Mouse (Mus musculus) intestine, postnatal 0 days (tissue): Measurements from ENCODE around the gene Ctnna3. TPM values are rescaled to one million over a fixed set of nuclear protein-coding genes. Genes with fewer than 3 reads are reported as not detected.
A peak's percentile ranks its signal among the peaks of the same experiment; 100 is the strongest.

Source experiments
- ATAC-seq: fragments of 200-750 bp; cut with Nextera tagmentation; 2 replicates; pipeline ENCODE4 v1.8.0; 2017; ENCODE audit warnings: mild to moderate bottlenecking, moderate TSS enrichment, moderate library complexity
- H3K27ac ChIP-seq: fragments of 300-500 bp; sonication (generic); 2 replicates; pipeline ENCODE4 v1.5.1; 2014; ENCODE audit warnings: mild to moderate bottlenecking, low read depth, low read length, moderate library complexity
- H3K27me3 ChIP-seq: fragments of 300-500 bp; sonication (generic); replicated peaks from 2 replicates; pipeline ENCODE4 v1.6.1; 2014; ENCODE audit warnings: low read length, mixed read lengths; ENCODE audit not compliant: control insufficient read depth, insufficient read depth
- H3K36me3 ChIP-seq: fragments of 300-500 bp; sonication (generic); 2 replicates; pipeline ENCODE4 v1.6.1; 2014; ENCODE audit warnings: mild to moderate bottlenecking, moderate library complexity; ENCODE audit not compliant: control insufficient read depth, insufficient read depth
- H3K4me1 ChIP-seq: fragments of 300-500 bp; sonication (generic); replicated peaks from 2 replicates; pipeline ENCODE4 v1.6.1; 2014; ENCODE audit warnings: antibody characterized with exemption, low read length, mixed read lengths; ENCODE audit not compliant: control insufficient read depth, insufficient read depth
- H3K4me2 ChIP-seq: fragments of 300-500 bp; sonication (generic); replicated peaks from 2 replicates; pipeline ENCODE4 v1.6.1; 2014; ENCODE audit warnings: low read depth, mild to moderate bottlenecking, moderate library complexity
- H3K4me3 ChIP-seq: fragments of 300-500 bp; sonication (generic); 2 replicates; pipeline ENCODE4 v1.5.1; 2014; ENCODE audit warnings: low read depth, low read length
- H3K9ac ChIP-seq: fragments of 300-500 bp; sonication (generic); 2 replicates; pipeline ENCODE4 v1.6.1; 2014; ENCODE audit warnings: mild to moderate bottlenecking, low read depth, low read length
- H3K9me3 ChIP-seq: fragments of 300-500 bp; sonication (generic); 2 replicates; pipeline ENCODE4 v1.6.1; 2016; ENCODE audit warnings: mixed run types; ENCODE audit not compliant: control insufficient read depth
- CTCF ChIP-seq: sonication (generic); IDR thresholded peaks from 2 replicates; pipeline ENCODE4 v1.5.1; 2016; ENCODE audit warnings: low read depth, mild to moderate bottlenecking, control low read depth, antibody characterized with exemption, moderate library complexity
- WGBS: fragments of 180-500 bp; shearing (Covaris S2); extraction: QIAGEN DNeasy Blood & Tissue Kit; methylation state at CpG from one replicate; pipeline ENCODE4 v1.1.7; 2014; 5-methylcytosine and 5-hydroxymethylcytosine counted together
- polyA plus RNA-seq: library from polyadenylated mRNA; unstranded; fragments of >200 nt; fragmentation: Nextera tagmentation; extraction: Ambion mirVana; gene quantifications from 2 replicates; pipeline ENCODE4 v1.2.1, GENCODE M21; 2015

Gene Ctnna3
- polyA plus RNA-seq, 1 experiment from 2014 or later, result 0.33 TPM

DNA sequence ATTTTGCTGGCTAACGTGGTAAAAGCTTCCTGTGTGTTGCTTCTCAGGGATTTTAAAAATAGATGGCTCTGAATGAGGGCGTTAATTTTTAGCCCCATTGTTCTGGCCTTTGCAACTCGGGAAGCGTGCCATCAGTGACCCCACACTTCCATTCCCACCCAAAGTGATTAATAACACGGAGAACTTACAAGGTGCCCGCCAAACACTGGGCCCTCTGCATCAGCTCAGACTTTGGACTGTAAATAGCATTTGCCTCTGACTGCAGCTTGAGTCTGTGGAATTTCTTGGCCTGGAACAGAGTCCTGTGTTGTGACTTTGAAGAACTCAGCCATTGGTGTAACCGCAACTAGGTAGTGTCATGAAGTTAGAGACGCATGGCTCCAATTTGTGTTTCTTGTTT is 521.0 kb downstream of the Ctnna3 start:
- H3K27ac ChIP-seq, result no peak overlapping the region
- H3K9ac ChIP-seq, result no peak overlapping the region
- H3K4me2 ChIP-seq, result no peak overlapping the region
- WGBS, result 48% methylated on average over 8 of the region's 8 CpGs
- no peaks in the 10 kb centered on the region for H3K36me3 ChIP-seq
- H3K27me3 ChIP-seq, result no peaks in the 10 kb centered on the region
- H3K4me1 ChIP-seq, result no peaks in the 10 kb centered on the region
- no peak for TF ChIP-seq CTCF
- H3K4me3 ChIP-seq, result no peak overlapping the region
- no peaks in the 10 kb centered on the region for H3K9me3 ChIP-seq
- no peak for ATAC-seq

DNA sequence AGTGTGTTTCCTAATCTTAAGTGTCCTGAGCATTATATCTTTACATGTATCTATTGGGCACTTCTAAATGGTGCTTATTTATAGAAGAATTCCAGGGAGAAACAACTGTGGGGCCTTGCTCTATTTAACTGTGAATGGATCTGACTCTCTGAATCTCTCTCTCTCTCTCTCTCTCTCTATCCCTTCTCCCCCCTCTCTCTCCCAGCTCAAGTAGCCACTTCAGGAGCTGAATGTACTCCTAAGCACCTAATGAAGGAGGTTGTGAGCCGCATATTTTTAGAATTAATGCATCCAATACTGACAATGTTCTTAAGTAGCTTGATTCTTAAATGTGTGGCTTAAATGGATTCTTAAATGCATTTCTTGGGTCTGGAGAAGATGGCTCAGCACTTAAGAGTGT is 521.6 kb downstream of the Ctnna3 start:
- no peaks in the 10 kb centered on the region for H3K9me3 ChIP-seq
- H3K27ac ChIP-seq, result no peak overlapping the region
- H3K4me1 ChIP-seq, result no peaks in the 10 kb centered on the region
- H3K4me2 ChIP-seq, result no peak overlapping the region
- WGBS, result 89% methylated on average over 1 of the region's 1 CpGs
- no peaks in the 10 kb centered on the region for H3K36me3 ChIP-seq
- ATAC-seq, result no peak
- H3K9ac ChIP-seq, result no peak overlapping the region
- H3K27me3 ChIP-seq, result no peaks in the 10 kb centered on the region
- no peak overlapping the region for H3K4me3 ChIP-seq
- no peak for TF ChIP-seq CTCF

DNA sequence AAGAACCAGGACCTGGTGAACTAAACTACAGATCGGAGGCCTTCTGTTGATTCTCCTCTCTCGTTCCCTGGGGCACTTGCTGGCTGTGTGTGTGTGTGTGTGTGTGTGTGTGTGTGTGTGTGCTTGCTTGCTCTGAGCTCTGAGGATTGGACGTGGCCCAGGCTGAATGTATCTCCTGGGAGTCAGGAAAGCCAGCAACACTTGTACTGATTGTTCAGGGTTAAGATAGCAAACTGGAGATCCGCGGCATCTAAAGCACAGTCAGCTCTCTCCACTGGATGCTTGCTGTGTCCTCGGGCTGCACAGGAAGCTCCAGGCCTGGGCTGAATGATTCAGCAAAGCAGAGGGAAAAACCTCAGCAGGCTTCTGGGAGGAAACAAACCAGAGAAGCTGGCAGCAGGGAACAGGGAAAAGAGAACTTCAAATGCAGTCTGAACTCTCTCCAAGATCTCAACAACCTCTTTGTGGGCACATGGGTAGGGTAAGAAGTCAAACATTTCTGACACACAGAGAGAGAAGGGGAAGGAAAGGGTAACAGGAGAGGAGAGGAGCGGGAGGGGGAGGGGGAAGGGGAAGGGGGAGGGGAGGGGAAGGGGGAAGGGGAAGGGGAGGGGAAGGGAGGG is 524.5 kb downstream of the Ctnna3 start:
- TF ChIP-seq CTCF, result no peak
- no peak overlapping the region for H3K4me3 ChIP-seq
- H3K4me1 ChIP-seq, result no peaks in the 10 kb centered on the region
- no peaks in the 10 kb centered on the region for H3K27me3 ChIP-seq
- no peak overlapping the region for H3K4me2 ChIP-seq
- no peak overlapping the region for H3K27ac ChIP-seq
- no peaks in the 10 kb centered on the region for H3K36me3 ChIP-seq
- H3K9ac ChIP-seq, result no peak overlapping the region
- WGBS, result 22% methylated on average over 6 of the region's 7 CpGs
- H3K9me3 ChIP-seq, result no peaks in the 10 kb centered on the region
- ATAC-seq, result no peak

DNA sequence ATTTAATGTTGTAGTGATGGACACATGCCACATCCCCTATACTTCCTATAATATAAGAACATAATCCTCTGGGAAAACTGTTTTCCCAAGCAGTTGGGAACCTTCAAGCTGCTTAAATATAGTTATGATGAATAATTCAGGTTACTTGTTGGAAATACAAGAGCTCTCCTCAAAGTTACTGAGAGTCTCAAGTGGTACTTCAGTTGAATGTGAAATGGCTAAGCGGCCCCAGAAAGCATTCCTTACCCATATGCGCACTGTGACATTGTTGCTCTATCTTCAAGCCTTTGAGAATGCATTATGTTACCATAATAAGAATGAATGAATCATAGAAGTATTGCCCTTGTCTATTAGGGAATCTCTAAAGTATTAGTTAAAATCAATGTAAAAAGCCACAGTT is 542.4 kb downstream of the Ctnna3 start:
- no peak for TF ChIP-seq CTCF
- 84% methylated on average over 2 of the region's 2 CpGs for WGBS
- Histone ChIP-seq H3K9ac (no peak overlapping the region), H3K9me3 (no peaks in the 10 kb centered on the region), H3K36me3 (no peaks in the 10 kb centered on the region), H3K27me3 (no peaks in the 10 kb centered on the region), H3K4me1 (no peaks in the 10 kb centered on the region), H3K4me2 (no peak overlapping the region), H3K27ac (no peak overlapping the region), H3K4me3 (no peak overlapping the region)
- ATAC-seq, result no peak

DNA sequence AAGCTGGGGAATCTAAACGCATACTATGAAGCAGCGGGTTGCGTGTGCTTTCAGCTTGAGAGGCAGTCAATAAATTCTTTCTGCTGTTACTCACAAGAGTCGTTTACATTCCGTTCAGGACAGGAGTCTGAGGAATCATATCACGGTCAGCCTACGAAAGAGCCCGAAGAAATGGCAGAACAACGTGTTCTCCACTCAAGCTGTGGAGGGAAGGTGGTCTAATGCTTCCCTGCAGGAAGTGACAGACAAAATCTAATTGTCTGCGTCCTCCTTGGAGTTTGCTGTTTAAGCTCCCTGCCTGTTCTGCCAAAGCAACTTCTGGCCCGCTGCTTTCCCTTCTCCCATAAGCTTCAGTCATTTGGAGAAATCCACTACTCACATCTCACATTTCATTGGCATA is 548.2 kb downstream of the Ctnna3 start:
- no peak for ATAC-seq
- Histone ChIP-seq H3K4me3 (no peak overlapping the region), H3K9ac (no peak overlapping the region), H3K4me1 (no peaks in the 10 kb centered on the region), H3K27ac (no peak overlapping the region), H3K9me3 (no peaks in the 10 kb centered on the region), H3K36me3 (no peaks in the 10 kb centered on the region), H3K27me3 (no peaks in the 10 kb centered on the region), H3K4me2 (peak overlapping the region; percentile 41)
- no peak for TF ChIP-seq CTCF
- 11% methylated on average over 11 of the region's 11 CpGs for WGBS

DNA sequence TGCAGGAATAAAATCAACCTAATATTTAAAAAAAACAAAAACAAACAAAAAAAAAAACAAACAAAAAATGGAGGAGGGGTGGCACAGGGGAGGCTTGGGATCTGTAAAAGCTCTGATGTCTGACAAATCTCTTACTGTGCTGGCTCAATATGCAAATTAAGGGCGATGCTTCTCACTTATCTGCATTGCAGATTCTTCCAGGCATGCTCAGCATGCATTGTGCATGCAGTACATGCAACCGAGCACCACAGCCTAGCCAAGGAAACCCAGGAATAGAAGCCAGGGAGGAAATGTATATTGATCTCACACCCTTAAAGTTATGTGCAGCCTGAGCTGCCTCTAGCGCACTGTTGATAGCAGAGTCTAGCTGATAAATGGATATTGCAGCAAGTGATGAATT is 548.6 kb downstream of the Ctnna3 start:
- H3K9ac ChIP-seq, result no peak overlapping the region
- H3K4me3 ChIP-seq, result no peak overlapping the region
- no peak overlapping the region for H3K4me2 ChIP-seq
- no peaks in the 10 kb centered on the region for H3K4me1 ChIP-seq
- no peak for ATAC-seq
- no peaks in the 10 kb centered on the region for H3K9me3 ChIP-seq
- H3K27ac ChIP-seq, result no peak overlapping the region
- no peaks in the 10 kb centered on the region for H3K27me3 ChIP-seq
- no peaks in the 10 kb centered on the region for H3K36me3 ChIP-seq
- WGBS, result 26% methylated on average over 3 of the region's 3 CpGs
- no peak for TF ChIP-seq CTCF

DNA sequence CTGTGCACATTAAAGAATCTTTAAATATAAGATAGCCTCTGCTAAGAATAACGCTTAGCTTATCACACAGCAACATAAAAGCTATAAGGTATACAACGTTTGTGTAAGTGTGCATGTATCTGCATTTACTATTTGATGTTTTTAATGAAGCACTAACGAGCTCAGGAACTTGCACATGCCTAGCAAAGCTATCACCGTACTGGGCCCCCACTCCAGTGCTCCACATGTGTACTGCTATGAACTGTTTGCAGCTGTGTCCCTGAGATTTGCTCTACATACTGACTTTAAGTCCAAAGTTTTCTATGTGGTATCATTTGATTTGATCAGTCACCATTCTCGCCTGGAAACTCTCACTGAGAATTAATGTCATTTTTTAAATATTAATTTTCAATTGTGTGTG is 549.1 kb downstream of the Ctnna3 start:
- H3K36me3 ChIP-seq, result no peaks in the 10 kb centered on the region
- WGBS, result 64% methylated on average over 5 of the region's 5 CpGs

More for the DNA sequence above, 549.1 kb downstream of the Ctnna3 start:
- Histone ChIP-seq H3K4me1 (no peaks in the 10 kb centered on the region), H3K27me3 (no peaks in the 10 kb centered on the region), H3K4me3 (no peak overlapping the region), H3K27ac (no peak overlapping the region), H3K4me2 (no peak overlapping the region), H3K9ac (no peak overlapping the region), H3K9me3 (no peaks in the 10 kb centered on the region)
- no peak for ATAC-seq
- TF ChIP-seq CTCF, result no peak
